Mouse (Mus musculus) heart, embryonic 15.5 days (tissue): ENCODE results near the gene Ttc33. TPM values are rescaled to one million over a fixed set of nuclear protein-coding genes. Genes with fewer than 3 reads are reported as not detected.
A peak's percentile ranks its signal among the peaks of the same experiment; 100 is the strongest.

Experiments
- ATAC-seq: fragments of 200-750 bp; cut with Nextera tagmentation; replicated peaks from 2 replicates; pipeline ENCODE4 v1.8.0; 2017; ENCODE audit warnings: low read depth, moderate TSS enrichment; ENCODE audit not compliant: insufficient number of reproducible peaks, insufficient read depth, low FRiP score
- H3K27ac ChIP-seq: fragments of 300-500 bp; sonication (generic); 2 replicates; pipeline ENCODE4 v1.5.1; 2015; ENCODE audit warnings: mild to moderate bottlenecking, inconsistent platforms
- H3K27me3 ChIP-seq: fragments of 300-500 bp; sonication (generic); 2 replicates; pipeline ENCODE4 v1.6.1; 2015; ENCODE audit warnings: inconsistent platforms
- H3K36me3 ChIP-seq: fragments of 300-500 bp; sonication (generic); 2 replicates; pipeline ENCODE4 v1.6.1; 2015; ENCODE audit warnings: mild to moderate bottlenecking, inconsistent platforms
- H3K4me1 ChIP-seq: fragments of 300-500 bp; sonication (generic); replicated peaks from 2 replicates; pipeline ENCODE4 v1.6.1; 2015; ENCODE audit warnings: inconsistent platforms
- H3K4me2 ChIP-seq: fragments of 300-500 bp; sonication (generic); 2 replicates; pipeline ENCODE4 v1.6.1; 2015; ENCODE audit warnings: inconsistent platforms, mild to moderate bottlenecking, moderate library complexity
- H3K4me3 ChIP-seq: fragments of 300-500 bp; sonication (generic); 2 replicates; pipeline ENCODE4 v1.5.1; 2015; ENCODE audit warnings: mild to moderate bottlenecking, inconsistent platforms
- H3K9ac ChIP-seq: fragments of 300-500 bp; sonication (generic); 2 replicates; pipeline ENCODE4 v1.6.1; 2015; ENCODE audit warnings: mild to moderate bottlenecking, inconsistent platforms
- H3K9me3 ChIP-seq: fragments of 300-500 bp; sonication (generic); replicated peaks from 2 replicates; pipeline ENCODE4 v1.6.1; 2016; ENCODE audit warnings: inconsistent platforms
- WGBS: fragments of 180-500 bp; shearing (Covaris S2); methylation state at CpG from one replicate; pipeline ENCODE4 v1.1.7; 2015; ENCODE audit warnings: mixed read lengths; 5-methylcytosine and 5-hydroxymethylcytosine counted together
- polyA plus RNA-seq: library from polyadenylated mRNA; unstranded; fragments of >200 nt; fragmentation: Nextera tagmentation; extraction: Ambion mirVana; gene quantifications from 2 replicates; pipeline ENCODE4 v1.2.1, GENCODE M21; 2015

Ttc33 gene
- polyA plus RNA-seq, 1 experiment from 2014 or later = 33.7 TPM

DNA sequence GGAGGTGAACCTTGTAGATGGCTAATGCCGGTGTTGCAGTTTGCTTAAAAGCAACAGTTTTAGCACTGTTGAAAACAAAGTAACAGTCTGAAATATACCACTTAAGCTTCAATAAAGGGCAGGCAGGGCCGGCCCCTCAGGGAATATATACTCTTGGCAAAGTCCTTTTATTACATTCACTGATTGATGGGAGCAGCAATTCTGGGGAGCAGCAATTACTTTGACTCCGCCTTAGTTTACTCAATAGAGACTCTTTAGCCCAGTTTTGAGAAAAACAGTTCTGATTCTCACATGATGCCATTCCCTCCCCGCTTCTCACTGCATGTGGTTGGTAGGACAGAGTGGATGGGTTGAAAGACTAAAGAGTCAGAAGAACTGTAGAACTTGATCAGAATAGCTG lies 36.1 kb upstream of the Ttc33 start:
- 83% methylated on average over 4 of the region's 4 CpGs for WGBS
- Histone ChIP-seq H3K27ac (no peak overlapping the region), H3K27me3 (no peaks in the 10 kb centered on the region), H3K4me2 (no peak overlapping the region), H3K4me3 (no peak overlapping the region), H3K9me3 (no peaks in the 10 kb centered on the region), H3K36me3 (no peaks in the 10 kb centered on the region), H3K9ac (no peak overlapping the region), H3K4me1 (peaks cover 18% of the 10 kb centered on the region)
- ATAC-seq = no peak

DNA sequence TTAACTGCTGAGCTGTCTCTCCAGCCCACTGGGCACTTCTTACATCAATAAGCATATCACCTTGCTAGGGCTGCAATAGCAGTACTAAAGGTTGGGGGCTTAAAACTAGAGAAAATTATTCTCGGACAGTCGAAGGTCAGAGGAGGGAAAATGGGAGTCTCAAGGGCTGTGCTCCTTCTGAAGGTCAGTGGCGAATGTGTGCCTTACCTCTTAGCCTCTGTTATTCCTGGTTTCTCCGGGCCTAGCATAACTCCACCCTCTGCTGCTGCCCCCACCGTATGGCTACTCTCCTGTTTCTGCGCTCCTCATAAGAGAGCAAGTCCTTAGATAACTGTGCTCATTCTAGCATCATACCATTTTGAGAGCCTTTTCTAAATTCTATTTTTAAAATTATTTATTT lies 33.2 kb upstream of the Ttc33 start:
- H3K27ac ChIP-seq = no peak overlapping the region
- no peaks in the 10 kb centered on the region for H3K9me3 ChIP-seq
- H3K4me2 ChIP-seq = no peak overlapping the region
- peaks cover 19% of the 10 kb centered on the region for H3K4me1 ChIP-seq
- H3K36me3 ChIP-seq = no peaks in the 10 kb centered on the region
- H3K27me3 ChIP-seq = no peaks in the 10 kb centered on the region
- no peak overlapping the region for H3K4me3 ChIP-seq
- no peak overlapping the region for H3K9ac ChIP-seq
- ATAC-seq = no peak
- WGBS = 89% methylated on average over 6 of the region's 6 CpGs

DNA sequence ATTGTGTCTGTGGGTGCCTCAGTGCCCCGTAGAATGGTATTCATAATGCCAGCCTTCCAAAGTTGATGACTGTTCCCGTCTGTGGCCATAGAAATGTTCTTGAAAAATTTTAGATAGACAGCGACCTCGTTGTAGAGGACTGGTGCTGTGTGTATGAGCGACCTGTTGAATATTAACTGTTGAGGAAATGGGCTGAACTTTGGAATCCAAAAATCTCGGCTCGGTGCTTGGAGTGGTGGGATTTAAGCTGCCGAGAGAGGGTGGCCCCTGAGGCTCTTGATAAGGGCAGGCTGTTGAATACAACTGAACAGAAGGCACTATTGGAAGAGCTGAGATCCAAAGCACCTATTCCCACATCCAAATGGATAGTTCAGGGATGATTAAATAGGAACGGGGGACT lies 30.7 kb upstream of the Ttc33 start:
- H3K9me3 ChIP-seq = no peaks in the 10 kb centered on the region
- H3K27me3 ChIP-seq = no peaks in the 10 kb centered on the region
- ATAC-seq = no peak
- H3K4me3 ChIP-seq = no peak overlapping the region
- H3K4me1 ChIP-seq = peaks cover 22% of the 10 kb centered on the region
- H3K27ac ChIP-seq = no peak overlapping the region
- WGBS = 53% methylated on average over 9 of the region's 9 CpGs
- no peak overlapping the region for H3K9ac ChIP-seq
- no peaks in the 10 kb centered on the region for H3K36me3 ChIP-seq
- no peak overlapping the region for H3K4me2 ChIP-seq

DNA sequence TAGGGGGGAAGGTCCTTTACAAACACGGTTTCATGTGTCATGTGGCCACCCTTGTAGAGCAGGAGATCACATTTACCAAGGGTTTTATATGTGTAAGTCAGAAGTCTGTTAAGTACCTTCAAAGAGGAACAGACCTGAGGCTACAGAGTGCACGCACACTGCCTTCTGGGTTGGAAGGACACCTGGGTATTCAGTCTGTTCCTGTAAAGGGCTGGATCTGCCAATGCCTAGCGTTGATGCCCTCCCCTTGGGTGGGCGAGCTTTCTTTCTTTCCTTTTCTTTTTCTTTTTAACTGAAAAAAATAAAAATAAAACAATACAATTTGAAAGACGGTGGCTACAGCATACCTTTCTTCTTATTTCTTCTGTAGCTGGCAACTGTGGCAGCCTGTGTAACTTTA lies 30.2 kb upstream of the Ttc33 start:
- no peak for ATAC-seq
- Histone ChIP-seq H3K36me3 (no peaks in the 10 kb centered on the region), H3K4me2 (no peak overlapping the region), H3K9ac (no peak overlapping the region), H3K9me3 (no peaks in the 10 kb centered on the region), H3K27ac (no peak overlapping the region), H3K27me3 (no peaks in the 10 kb centered on the region), H3K4me1 (peaks cover 22% of the 10 kb centered on the region), H3K4me3 (no peak overlapping the region)
- 78% methylated on average over 5 of the region's 5 CpGs for WGBS

DNA sequence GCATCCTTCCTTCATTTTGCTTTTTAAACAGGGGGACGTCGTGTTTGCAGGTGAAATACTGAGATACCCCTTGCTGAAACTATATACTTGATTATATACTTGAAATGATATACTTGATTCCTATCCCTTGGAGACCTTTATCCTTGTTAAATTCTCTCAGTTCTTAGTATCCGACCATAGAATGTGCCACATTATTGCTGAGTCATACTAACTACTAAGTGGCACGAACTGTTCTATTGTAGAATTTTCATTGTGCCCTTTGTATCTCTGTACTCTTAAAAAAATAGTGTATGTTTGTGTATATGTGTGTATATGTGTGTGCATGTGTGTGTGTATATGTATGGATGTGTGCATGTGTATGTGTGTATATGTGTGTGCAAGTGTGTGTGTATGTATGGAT lies 29.0 kb upstream of the Ttc33 start:
- 86% methylated on average over 4 of the region's 4 CpGs for WGBS
- no peak overlapping the region for H3K9ac ChIP-seq
- H3K27ac ChIP-seq = no peak overlapping the region
- H3K36me3 ChIP-seq = 0 out of 2 replicates have a peak, but pooled peaks cover under 1% of the 10 kb centered on the region
- ATAC-seq = no peak
- H3K4me2 ChIP-seq = no peak overlapping the region
- no peaks in the 10 kb centered on the region for H3K9me3 ChIP-seq
- peaks cover 22% of the 10 kb centered on the region for H3K4me1 ChIP-seq
- H3K4me3 ChIP-seq = no peak overlapping the region
- H3K27me3 ChIP-seq = no peaks in the 10 kb centered on the region

DNA sequence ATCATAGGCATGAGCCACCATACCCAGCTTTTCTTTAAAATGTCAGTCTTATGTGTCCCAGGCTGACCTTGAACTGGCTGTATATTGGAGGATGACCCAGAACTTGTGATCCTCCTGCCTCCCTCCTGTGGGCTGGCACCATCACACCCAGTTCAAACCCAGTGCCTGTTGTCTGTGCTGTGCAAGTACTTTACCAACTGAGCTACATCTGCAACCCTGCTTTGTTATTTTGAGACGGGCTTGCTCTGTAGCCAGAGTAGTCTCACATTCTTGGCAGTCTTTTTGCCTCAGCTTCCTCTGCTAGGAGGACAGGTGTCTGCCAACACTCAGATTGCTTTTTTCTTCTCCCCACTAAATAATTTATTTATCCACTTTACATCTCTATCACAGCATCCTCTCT lies 27.9 kb upstream of the Ttc33 start:
- H3K9me3 ChIP-seq = no peaks in the 10 kb centered on the region
- H3K27ac ChIP-seq = no peak overlapping the region
- no peak overlapping the region for H3K4me3 ChIP-seq
- 23% methylated on average over 1 of the region's 1 CpGs for WGBS
- H3K9ac ChIP-seq = no peak overlapping the region
- no peaks in the 10 kb centered on the region for H3K27me3 ChIP-seq
- no peak overlapping the region for H3K4me2 ChIP-seq
- no peak for ATAC-seq
- H3K36me3 ChIP-seq = peaks cover 4% of the 10 kb centered on the region; the same call in 1 of the 2 replicates
- H3K4me1 ChIP-seq = peaks cover 22% of the 10 kb centered on the region

DNA sequence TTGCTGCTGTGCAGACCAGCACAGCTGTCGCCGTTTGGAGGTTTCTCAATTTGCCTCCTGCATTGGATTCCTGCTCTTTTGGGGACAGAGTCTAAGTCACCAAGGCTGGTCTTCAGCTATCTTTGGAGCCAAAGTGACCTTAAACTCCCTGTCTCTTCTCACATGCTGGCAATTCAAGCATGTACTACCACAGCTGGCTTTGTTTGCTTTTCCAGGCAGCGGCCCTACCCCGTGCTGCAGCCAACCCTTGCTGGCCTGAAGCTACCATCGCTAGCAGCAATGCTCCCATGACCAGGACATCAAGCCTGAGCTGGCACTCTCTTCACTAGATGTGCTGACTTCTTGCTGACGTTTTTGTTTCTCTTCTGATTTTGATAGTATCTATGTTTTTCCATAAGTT lies 26.5 kb upstream of the Ttc33 start:
- 62% methylated on average over 6 of the region's 6 CpGs for WGBS
- ATAC-seq = no peak
- H3K4me2 ChIP-seq = no peak overlapping the region
- no peak overlapping the region for H3K4me3 ChIP-seq
- H3K27me3 ChIP-seq = no peaks in the 10 kb centered on the region
- no peak overlapping the region for H3K9ac ChIP-seq
- peaks cover 22% of the 10 kb centered on the region for H3K4me1 ChIP-seq
- no peaks in the 10 kb centered on the region for H3K9me3 ChIP-seq
- H3K36me3 ChIP-seq = peaks cover 8% of the 10 kb centered on the region; the same call in 1 of the 2 replicates
- H3K27ac ChIP-seq = no peak overlapping the region

DNA sequence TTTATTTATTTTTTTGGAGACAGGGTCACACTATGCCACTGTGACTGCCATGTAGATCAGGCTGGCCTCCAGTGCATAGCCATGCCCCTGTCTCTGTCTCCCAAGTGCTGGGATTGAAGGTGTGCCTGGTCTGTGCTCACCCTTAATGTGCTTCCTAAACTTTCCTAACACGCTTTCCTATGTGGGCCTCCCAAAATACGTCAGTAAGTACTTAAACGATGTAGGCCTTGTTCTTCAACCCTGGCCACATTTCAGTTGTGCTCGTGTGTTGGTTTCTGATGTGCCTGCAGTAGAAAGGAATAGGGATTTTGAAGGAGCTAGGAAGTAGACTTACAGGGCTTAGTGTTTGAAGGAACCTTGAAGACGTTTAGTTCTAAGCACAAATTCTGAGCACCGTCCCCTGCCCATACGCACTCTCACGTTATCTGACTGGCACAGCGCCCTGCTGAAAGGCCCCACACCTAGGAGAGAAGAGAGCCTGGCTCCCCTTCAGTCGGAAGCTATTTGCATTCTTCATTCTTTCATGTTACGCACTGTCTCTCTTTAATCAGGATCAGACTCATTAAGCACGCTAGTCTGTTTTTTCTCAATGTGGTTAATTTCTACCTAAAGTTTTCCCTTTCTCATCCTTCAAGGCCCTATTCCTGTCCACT lies 20.1 kb upstream of the Ttc33 start:
- Histone ChIP-seq H3K27me3 (no peaks in the 10 kb centered on the region), H3K4me2 (no peak overlapping the region), H3K4me3 (no peak overlapping the region), H3K4me1 (no peaks in the 10 kb centered on the region), H3K9me3 (no peaks in the 10 kb centered on the region), H3K27ac (no peak overlapping the region), H3K9ac (no peak overlapping the region), H3K36me3 (peaks cover 40% of the 10 kb centered on the region)
- WGBS = 70% methylated on average over 12 of the region's 12 CpGs
- no peak for ATAC-seq

DNA sequence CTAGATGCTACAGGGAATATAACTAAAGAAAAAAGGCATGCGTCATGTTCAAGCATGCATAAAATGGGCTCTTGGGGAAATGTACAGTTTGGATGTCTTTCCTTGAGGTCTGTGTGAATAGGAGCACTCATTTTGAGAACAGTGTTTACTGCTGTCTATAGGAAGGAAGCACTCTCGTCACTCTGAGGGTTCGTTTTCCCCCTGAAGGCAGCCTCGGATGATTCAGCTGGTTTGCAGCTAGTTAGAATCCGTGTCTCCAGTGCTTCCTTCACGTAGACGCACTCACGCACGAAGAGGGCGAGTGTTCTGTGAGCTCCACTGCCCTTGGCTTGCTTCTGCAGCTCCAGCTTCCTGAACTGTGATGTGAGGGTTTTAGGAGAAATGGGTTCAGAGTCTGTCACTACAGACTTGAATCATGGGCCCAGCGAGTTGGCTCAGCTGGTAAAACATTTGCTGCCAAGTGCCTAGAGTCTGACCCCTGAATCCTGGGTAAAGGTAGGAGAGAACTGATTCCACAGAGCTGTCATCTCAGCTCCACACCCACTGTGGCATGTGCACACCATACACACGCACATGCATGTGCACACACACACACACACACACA lies 12.0 kb upstream of the Ttc33 start:
- Histone ChIP-seq H3K4me3 (no peak overlapping the region), H3K4me1 (no peaks in the 10 kb centered on the region), H3K27ac (no peak overlapping the region), H3K9me3 (no peaks in the 10 kb centered on the region), H3K9ac (no peak overlapping the region), H3K4me2 (no peak overlapping the region), H3K27me3 (no peaks in the 10 kb centered on the region), H3K36me3 (peaks cover 62% of the 10 kb centered on the region)
- WGBS = 90% methylated on average over 12 of the region's 12 CpGs
- no peak for ATAC-seq

DNA sequence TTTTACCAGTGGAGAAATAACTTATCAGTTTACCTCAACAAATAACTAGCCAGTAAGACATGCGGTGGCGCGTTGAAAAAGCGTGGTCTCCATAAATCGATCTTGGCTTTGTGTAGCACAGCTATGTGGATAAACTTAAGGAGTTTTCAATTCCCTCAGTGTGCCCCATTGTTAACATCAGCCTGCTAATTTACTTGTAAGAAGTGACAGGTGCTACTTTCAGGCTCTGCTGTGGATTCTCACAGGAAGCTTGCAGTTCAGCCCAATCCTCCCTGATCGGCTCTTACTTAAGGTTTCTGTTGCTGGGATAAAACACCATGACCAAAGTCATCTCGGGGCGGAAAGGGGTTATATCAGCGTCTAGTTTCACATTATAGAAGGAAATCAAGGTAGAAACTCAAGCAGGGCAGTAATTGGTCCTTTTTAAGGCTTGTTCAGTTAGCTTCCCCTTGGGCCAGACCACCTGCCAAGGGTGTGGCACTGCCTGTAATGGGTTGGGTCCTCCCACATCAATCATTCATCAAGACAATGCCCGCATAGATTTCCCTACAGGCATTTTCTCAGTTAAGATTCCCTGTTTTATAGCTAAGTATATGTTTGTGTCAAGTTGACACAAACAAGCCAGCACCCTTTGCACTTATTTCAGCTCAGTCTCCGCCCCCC lies 526 bp upstream of the Ttc33 start:
- no peak for ATAC-seq
- Histone ChIP-seq H3K4me3 (peak overlapping the region; percentile 92), H3K9ac (peak overlapping the region; percentile 91), H3K27ac (peak overlapping the region; percentile 71), H3K9me3 (no peaks in the 10 kb centered on the region), H3K36me3 (peaks cover 3% of the 10 kb centered on the region; the same call in 1 of the 2 replicates), H3K4me2 (peak overlapping the region; percentile 85), H3K27me3 (no peaks in the 10 kb centered on the region), H3K4me1 (peaks cover 21% of the 10 kb centered on the region)
- 42% methylated on average over 11 of the region's 11 CpGs for WGBS

DNA sequence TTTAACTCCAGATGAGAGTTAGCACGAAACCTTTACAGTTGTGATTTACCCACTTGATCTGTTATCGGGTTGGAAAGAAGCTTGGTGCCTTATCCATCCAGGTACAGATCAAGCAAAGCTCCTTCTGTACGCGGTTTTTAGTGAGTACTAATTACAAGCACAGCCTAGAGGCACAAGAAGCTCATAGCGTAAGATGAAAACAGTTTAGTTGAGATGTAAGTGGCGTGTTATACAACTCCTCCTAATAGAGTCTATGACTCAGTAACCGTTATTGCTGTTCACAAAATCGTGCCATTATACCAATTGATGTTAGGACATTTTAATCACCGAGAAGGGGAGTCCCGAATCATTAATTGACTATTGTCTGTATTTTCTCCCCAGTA lies 959 bp downstream of the Ttc33 start:
- H3K27ac ChIP-seq = peak overlapping the region; percentile 71; the same call in 1 of the 2 replicates
- no peak for ATAC-seq

More for the DNA sequence above, 959 bp downstream of the Ttc33 start:
- peak overlapping the region; percentile 91 for H3K9ac ChIP-seq
- H3K4me3 ChIP-seq = peak overlapping the region; percentile 92
- peak overlapping the region; percentile 85 for H3K4me2 ChIP-seq
- WGBS = 37% methylated on average over 10 of the region's 10 CpGs
- H3K9me3 ChIP-seq = no peaks in the 10 kb centered on the region
- H3K4me1 ChIP-seq = peaks cover 21% of the 10 kb centered on the region
- H3K36me3 ChIP-seq = peaks cover 15% of the 10 kb centered on the region
- H3K27me3 ChIP-seq = no peaks in the 10 kb centered on the region
